Mouse (Mus musculus) embryonic facial prominence, embryonic 14.5 days (tissue): ENCODE results near the gene Isg20l2. TPM values are rescaled to one million over a fixed set of nuclear protein-coding genes. Genes with fewer than 3 reads are reported as not detected.
"Not testable (repeated sequence)": the region's sequence is repeated elsewhere in the genome, so short reads cannot be mapped to it uniquely, and the experiment has no call there.

ENCODE experiments used
- ATAC-seq: fragments of 200-750 bp; cut with Nextera tagmentation; 2 replicates; pipeline ENCODE4 v1.8.0; 2017; ENCODE audit warnings: low read depth, moderate number of reproducible peaks, moderate TSS enrichment
- DNase-seq: peaks from one replicate; pipeline ENCODE4 v3.0.0-alpha.2; 2015; ENCODE audit warnings: low spot score
- H3K27ac ChIP-seq: fragments of 300-500 bp; sonication (generic); replicated peaks from 2 replicates; pipeline ENCODE4 v1.5.1; 2014; ENCODE audit warnings: low read depth, mild to moderate bottlenecking, low read length, moderate library complexity
- H3K27me3 ChIP-seq: fragments of 300-500 bp; sonication (generic); replicated peaks from 2 replicates; pipeline ENCODE4 v1.6.1; 2014; ENCODE audit warnings: low read length; ENCODE audit not compliant: control insufficient read depth, insufficient read depth
- H3K36me3 ChIP-seq: fragments of 300-500 bp; sonication (generic); 2 replicates; pipeline ENCODE4 v1.6.1; 2014; ENCODE audit warnings: low read length, mixed read lengths; ENCODE audit not compliant: control insufficient read depth, insufficient read depth
- H3K4me1 ChIP-seq: fragments of 300-500 bp; sonication (generic); 2 replicates; pipeline ENCODE4 v1.6.1; 2014; ENCODE audit warnings: antibody characterized with exemption, low read length; ENCODE audit not compliant: control insufficient read depth, insufficient read depth
- H3K4me2 ChIP-seq: fragments of 300-500 bp; sonication (generic); 2 replicates; pipeline ENCODE4 v1.6.1; 2014; ENCODE audit warnings: low read depth, mild to moderate bottlenecking, low read length, moderate library complexity, mixed read lengths
- H3K4me3 ChIP-seq: fragments of 300-500 bp; sonication (generic); 2 replicates; pipeline ENCODE4 v1.5.1; 2014; ENCODE audit warnings: low read depth, mild to moderate bottlenecking, low read length
- H3K9ac ChIP-seq: fragments of 300-500 bp; sonication (generic); 2 replicates; pipeline ENCODE4 v1.6.1; 2014; ENCODE audit warnings: low read depth, mild to moderate bottlenecking, low read length, moderate library complexity, mixed read lengths
- H3K9me3 ChIP-seq: fragments of 300-500 bp; sonication (generic); 2 replicates; pipeline ENCODE4 v1.6.1; 2016; ENCODE audit warnings: low read length; ENCODE audit not compliant: control insufficient read depth
- WGBS: fragments of 180-500 bp; shearing (Covaris S2); extraction: QIAGEN DNeasy Blood & Tissue Kit; methylation state at CpG from one replicate; pipeline ENCODE4 v1.1.7; 2014; 5-methylcytosine and 5-hydroxymethylcytosine counted together
- polyA plus RNA-seq: library from polyadenylated mRNA; unstranded; fragments of >200 nt; fragmentation: Nextera tagmentation; extraction: Ambion mirVana; gene quantifications from 2 replicates; pipeline ENCODE4 v1.2.1, GENCODE M21; 2014

The Isg20l2 gene
- polyA plus RNA-seq, 1 experiment from 2014 or later, result 22.9 TPM

- Histone ChIP-seq H3K36me3 (no peaks in the 10 kb centered on the region), H3K4me3 (no peak overlapping the region), H3K27me3 (no peaks in the 10 kb centered on the region), H3K4me2 (no peak overlapping the region), H3K9ac (no peak overlapping the region), H3K9me3 (no peaks in the 10 kb centered on the region), H3K4me1 (no peaks in the 10 kb centered on the region), H3K27ac (no peak overlapping the region)
- DNase-seq, result no peak
- 71% methylated on average over 3 of the region's 3 CpGs for WGBS
- ATAC-seq, result no peak
Observed at GRCm38 (mm10) chr3:87893367-87893905, 36.7 kb upstream of the Isg20l2 start.

- 67% methylated on average over 3 of the region's 3 CpGs for WGBS
- no peaks in the 10 kb centered on the region for H3K36me3 ChIP-seq
- H3K4me3 ChIP-seq, result no peak overlapping the region
- no peaks in the 10 kb centered on the region for H3K4me1 ChIP-seq
- H3K4me2 ChIP-seq, result no peak overlapping the region
- DNase-seq (no peak), ATAC-seq (no peak)
- H3K27ac ChIP-seq, result no peak overlapping the region
- no peaks in the 10 kb centered on the region for H3K9me3 ChIP-seq
- H3K9ac ChIP-seq, result no peak overlapping the region
- H3K27me3 ChIP-seq, result no peaks in the 10 kb centered on the region
Observed at GRCm38 (mm10) chr3:87899266-87899665, 30.8 kb upstream of the Isg20l2 start.

DNA sequence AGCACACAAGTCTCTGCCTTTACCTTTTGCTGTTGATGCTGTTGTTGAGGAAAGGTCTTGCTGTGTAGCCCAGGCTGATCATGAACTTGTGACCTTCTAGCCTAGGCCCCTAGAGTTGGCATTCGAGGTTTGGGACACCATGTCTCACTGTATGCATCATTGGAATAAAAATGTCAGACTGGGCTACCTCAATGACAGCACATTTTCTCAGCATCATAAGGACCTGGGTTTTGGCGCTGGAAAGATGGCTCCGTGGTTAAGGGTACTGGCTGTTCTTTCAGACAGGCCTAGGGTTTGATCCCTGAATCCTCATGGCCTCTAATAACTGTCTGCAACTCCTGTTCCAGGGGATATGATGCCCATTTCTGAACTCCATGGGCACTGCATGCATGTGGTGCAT lies 30.3 kb upstream of the Isg20l2 start:
- Histone ChIP-seq H3K9ac (no peak overlapping the region), H3K36me3 (no peaks in the 10 kb centered on the region), H3K4me2 (no peak overlapping the region), H3K4me3 (no peak overlapping the region), H3K27me3 (no peaks in the 10 kb centered on the region), H3K9me3 (no peaks in the 10 kb centered on the region), H3K27ac (no peak overlapping the region), H3K4me1 (no peaks in the 10 kb centered on the region)
- ATAC-seq (no peak), DNase-seq (no peak)
- 71% methylated on average over 3 of the region's 3 CpGs for WGBS

- Histone ChIP-seq H3K4me2 (no peak overlapping the region), H3K4me1 (no peaks in the 10 kb centered on the region), H3K4me3 (no peak overlapping the region), H3K27ac (no peak overlapping the region), H3K36me3 (no peaks in the 10 kb centered on the region), H3K27me3 (no peaks in the 10 kb centered on the region), H3K9me3 (no peaks in the 10 kb centered on the region), H3K9ac (no peak overlapping the region)
- WGBS, result 21% methylated on average over 1 of the region's 1 CpGs
- ATAC-seq (no peak), DNase-seq (no peak)
Observed at GRCm38 (mm10) chr3:87901036-87901624, 29.0 kb upstream of the Isg20l2 start.

- H3K4me3 ChIP-seq, H3K9ac ChIP-seq, ATAC-seq, H3K27ac ChIP-seq, H3K4me2 ChIP-seq, H3K36me3 ChIP-seq, H3K9me3 ChIP-seq, DNase-seq, H3K27me3 ChIP-seq, H3K4me1 ChIP-seq: not testable (repeated sequence)
- WGBS, result 88% methylated on average over 5 of the region's 6 CpGs
Observed at GRCm38 (mm10) chr3:87901959-87902358, 28.2 kb upstream of the Isg20l2 start.

DNA sequence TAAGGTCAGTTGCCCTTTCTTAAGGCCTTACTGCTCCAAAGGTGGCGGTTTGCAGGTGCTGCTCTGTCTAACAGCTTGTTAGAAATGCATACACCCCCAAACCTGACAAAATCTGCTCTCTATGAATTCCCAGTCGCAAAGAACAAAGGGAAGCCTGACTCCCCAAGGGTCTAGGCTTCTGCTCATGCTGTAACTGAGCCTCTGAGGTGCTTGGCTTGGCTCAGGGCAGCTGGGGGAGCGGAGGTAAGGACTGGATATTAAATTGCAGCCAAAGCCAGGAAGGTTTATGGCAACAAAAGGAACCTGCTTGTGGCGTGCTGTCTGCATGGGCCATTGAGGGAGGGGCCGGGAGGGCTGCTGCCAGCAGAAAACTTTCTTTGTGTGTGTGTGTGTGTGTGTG lies 26.3 kb upstream of the Isg20l2 start:
- Histone ChIP-seq H3K9me3 (no peaks in the 10 kb centered on the region), H3K4me3 (no peak overlapping the region), H3K4me1 (peaks cover 11% of the 10 kb centered on the region), H3K36me3 (no peaks in the 10 kb centered on the region), H3K9ac (no peak overlapping the region), H3K27ac (no peak overlapping the region), H3K4me2 (no peak overlapping the region), H3K27me3 (no peaks in the 10 kb centered on the region)
- ATAC-seq (peak; percentile 34; the same call in 1 of the 2 replicates), DNase-seq (peak; percentile 77)
- WGBS, result 42% methylated on average over 5 of the region's 5 CpGs

DNA sequence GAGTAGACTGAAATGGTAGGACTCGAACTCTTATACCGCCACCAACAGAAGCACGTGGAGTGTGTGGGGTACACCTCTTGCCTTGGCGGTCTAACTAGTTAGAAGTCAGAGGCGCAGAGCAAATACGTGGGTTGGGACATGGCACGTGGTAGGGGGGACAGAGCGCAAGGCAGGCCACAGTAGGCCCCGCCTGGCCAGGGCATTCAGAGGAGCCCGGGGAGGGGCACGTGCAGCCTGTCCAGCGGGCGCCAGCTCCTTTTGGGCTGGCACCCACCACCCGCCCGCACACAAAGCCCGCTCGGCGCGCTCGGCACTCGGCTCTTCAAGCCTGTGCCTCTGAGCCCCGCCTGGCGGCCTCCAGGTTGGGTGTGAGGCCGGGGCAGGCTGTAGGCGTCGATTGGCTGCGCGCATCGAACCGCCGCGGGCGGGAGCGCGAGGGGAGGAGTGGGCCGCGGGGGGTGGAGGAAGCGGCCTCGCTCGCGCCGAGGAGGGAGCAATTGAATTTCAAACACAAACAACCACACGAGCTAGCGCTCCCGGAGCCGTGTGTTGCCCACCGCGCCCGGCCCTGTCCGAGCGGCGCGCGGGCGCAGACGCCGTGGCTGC lies 24.1 kb upstream of the Isg20l2 start, which contains the start of gene Hdgf:
Gene Hdgf (plus strand): TSS at position 442 of the 606 bp plus-strand sequence.
- H3K4me2 ChIP-seq, result peak within 1 kb of the TSS; percentile 79
- DNase-seq (peak; percentile 99), ATAC-seq (peak; percentile 96)
- peak within 1 kb of the TSS; percentile 96 for H3K27ac ChIP-seq
- 0% methylated on average over 36 of the region's 57 CpGs for WGBS
- H3K36me3 ChIP-seq, result no peaks in the 10 kb centered on the region
- peak within 1 kb of the TSS; percentile 99 for H3K4me3 ChIP-seq
- no peaks in the 10 kb centered on the region for H3K9me3 ChIP-seq
- H3K4me1 ChIP-seq, result peaks cover 33% of the 10 kb centered on the region
- no peaks in the 10 kb centered on the region for H3K27me3 ChIP-seq
- peak within 1 kb of the TSS; percentile 97 for H3K9ac ChIP-seq

- 0% methylated on average over 10 of the region's 47 CpGs for WGBS
- H3K27me3 ChIP-seq, result no peaks in the 10 kb centered on the region
- peak overlapping the region; percentile 96 for H3K27ac ChIP-seq
Observed at GRCm38 (mm10) chr3:87906601-87906980, 23.5 kb upstream of the Isg20l2 start.

More at GRCm38 (mm10) chr3:87906601-87906980, 23.5 kb upstream of the Isg20l2 start:
- Histone ChIP-seq H3K9me3 (no peaks in the 10 kb centered on the region), H3K4me2 (peak overlapping the region; percentile 79), H3K4me1 (peaks cover 35% of the 10 kb centered on the region), H3K36me3 (no peaks in the 10 kb centered on the region), H3K9ac (peak overlapping the region; percentile 97), H3K4me3 (peak overlapping the region; percentile 99)
- ATAC-seq (peak; percentile 4; the same call in 1 of the 2 replicates), DNase-seq (no peak)
